Mouse (Mus musculus) CH12.LX (cell line): ENCODE measurements around the gene Rab11fip5.

Experiments
- CHD1 ChIP-seq: IDR thresholded peaks from 2 replicates; pipeline ENCODE4 v1.6.1; 2012; ENCODE audit warnings: low read depth, low read length, improper control_type of control experiment, inconsistent platforms
- CTCF ChIP-seq, 2 experiments: IDR thresholded peaks in 1 of 2; conservative IDR thresholded peaks in 1 of 2; 2 replicates each; pipeline ENCODE4 v1.5.1; 2011 to 2012; ENCODE audit warnings: low read depth in 2 of 2, low read length in 2 of 2, improper control_type of control experiment in 1 of 2, inconsistent platforms in 1 of 2, mild to moderate bottlenecking in 1 of 2, moderate library complexity in 1 of 2
- E2F4 ChIP-seq: IDR thresholded peaks from 2 replicates; pipeline ENCODE4 v1.6.1; 2011; ENCODE audit warnings: low read depth, low read length, improper control_type of control experiment; ENCODE audit not compliant: insufficient replicate concordance
- ELF1 ChIP-seq: IDR thresholded peaks from 2 replicates; pipeline ENCODE4 v1.6.1; 2014; ENCODE audit warnings: low read depth, mild to moderate bottlenecking, inconsistent platforms, low read length, improper control_type of control experiment
- HCFC1 ChIP-seq: IDR thresholded peaks from 2 replicates; pipeline ENCODE4 v1.6.1; 2012; ENCODE audit warnings: low read depth, mild to moderate bottlenecking, inconsistent platforms, low read length, improper control_type of control experiment
- MAX ChIP-seq: IDR thresholded peaks from 2 replicates; pipeline ENCODE4 v1.6.1; 2011; ENCODE audit warnings: low read length, improper control_type of control experiment
- NRF1 ChIP-seq: IDR thresholded peaks from 2 replicates; pipeline ENCODE4 v1.6.1; 2014; ENCODE audit warnings: low read depth, mild to moderate bottlenecking, inconsistent platforms, low read length, improper control_type of control experiment, moderate library complexity
- POLR2A ChIP-seq: IDR thresholded peaks from 2 replicates; pipeline ENCODE4 v1.6.1; 2011; ENCODE audit warnings: low read depth, mild to moderate bottlenecking, improper control_type of control experiment, low read length
- USF1 ChIP-seq: IDR thresholded peaks from 2 replicates; pipeline ENCODE4 v1.6.1; 2014; ENCODE audit warnings: low read depth, mild to moderate bottlenecking, inconsistent platforms, low read length, improper control_type of control experiment
- ZNF384 ChIP-seq: IDR thresholded peaks from 2 replicates; pipeline ENCODE4 v1.6.1; 2012; ENCODE audit warnings: low read depth, low read length, improper control_type of control experiment, inconsistent platforms

DNA sequence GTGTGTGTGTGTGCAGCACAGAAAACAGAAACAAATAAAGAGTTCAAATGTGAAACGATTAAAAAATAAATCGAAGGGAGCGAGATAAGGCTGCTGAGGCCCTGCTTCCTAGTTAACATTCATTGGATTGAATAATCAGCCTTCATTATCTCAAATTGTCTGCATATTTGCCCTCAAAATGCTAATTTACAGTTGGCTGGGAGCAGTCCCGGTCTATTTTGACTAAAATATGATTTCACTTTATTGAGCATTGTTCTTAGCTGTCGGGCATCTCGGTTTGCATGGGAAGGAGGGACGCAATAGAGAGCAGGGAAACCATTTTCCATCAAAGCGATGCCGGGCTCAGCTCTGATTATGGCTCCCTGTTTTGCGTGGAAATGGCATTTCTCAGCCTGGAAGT lies 28.6 kb upstream of the Rab11fip5 start:
- TF ChIP-seq CTCF (conservative IDR thresholded peaks at IDR 0.05 in 1 of 2, IDR thresholded peaks at IDR 0.05 in 1 of 2; ENCODE audit: low read depth in 2 of 2, low read length in 2 of 2) (no peak), E2F4 (no peak), ELF1 (no peak), ZNF384 (no peak), HCFC1 (no peak), CHD1 (no peak), NRF1 (no peak), USF1 (no peak), POLR2A (no peak), MAX (no peak)
